Mouse (Mus musculus) C2C12 (cell line): ENCODE data around the gene Utp3. TPM values are rescaled to one million over a fixed set of nuclear protein-coding genes. Genes with fewer than 3 reads are reported as not detected.

ENCODE experiments used
- H3K27me3 ChIP-seq: one replicate; pipeline ENCODE4 v1.6.1; 2011; ENCODE audit not compliant: control insufficient read depth, insufficient read depth, insufficient read length
- H3K36me3 ChIP-seq: one replicate; pipeline ENCODE4 v1.6.1; 2011; ENCODE audit not compliant: control insufficient read depth, insufficient read depth
- H3K4me3 ChIP-seq: one replicate; pipeline ENCODE4 v1.5.1; 2011; ENCODE audit warnings: mild to moderate bottlenecking, control low read depth; ENCODE audit not compliant: poor library complexity, insufficient read depth, severe bottlenecking
- H3K79me2 ChIP-seq: one replicate; pipeline ENCODE4 v1.6.1; 2011; ENCODE audit not compliant: control insufficient read depth, insufficient read depth
- H3K79me3 ChIP-seq: one replicate; pipeline ENCODE4 v1.6.1; 2011; ENCODE audit warnings: low read depth, control low read depth
- H3ac ChIP-seq: one replicate; pipeline ENCODE3; 2011; ENCODE audit warnings: low read depth; ENCODE audit not compliant: control insufficient read depth, insufficient read length
- CEBPB ChIP-seq: IDR thresholded peaks from one replicate; pipeline ENCODE4 v1.6.1; 2011; ENCODE audit warnings: low read depth, mild to moderate bottlenecking, control low read depth, moderate library complexity
- CTCF ChIP-seq: IDR thresholded peaks from one replicate; pipeline ENCODE4 v1.5.1; 2011; ENCODE audit not compliant: control insufficient read depth, insufficient read depth, insufficient read length
- FOSL1 ChIP-seq: IDR thresholded peaks from one replicate; pipeline ENCODE4 v1.8.0; 2011; ENCODE audit warnings: mild to moderate bottlenecking, low read length; ENCODE audit not compliant: poor library complexity, insufficient read depth, severe bottlenecking
- MAX ChIP-seq: IDR thresholded peaks from one replicate; pipeline ENCODE4 v1.6.1; 2011; ENCODE audit warnings: mild to moderate bottlenecking, control low read depth
- MYOD1 ChIP-seq: IDR thresholded peaks from one replicate; pipeline ENCODE4 v1.6.1; 2011; ENCODE audit warnings: low read depth; ENCODE audit not compliant: control insufficient read depth, insufficient read length
- MYOG ChIP-seq: IDR thresholded peaks from one replicate; pipeline ENCODE4 v1.6.1; 2011; ENCODE audit not compliant: control insufficient read depth, insufficient read length; ENCODE audit errors: extremely low read depth
- USF1 ChIP-seq: IDR thresholded peaks from one replicate; pipeline ENCODE4 v1.6.1; 2011; ENCODE audit warnings: low read depth, mild to moderate bottlenecking, control low read depth, moderate library complexity
- polyA plus RNA-seq: library from polyadenylated mRNA; unstranded; fragments of >200 nt; fragmentation: generic; extraction: Trizol; gene quantifications from one replicate; pipeline ENCODE4 v1.2.1, GENCODE M21; 2012; ENCODE audit warnings: missing spikeins

The Utp3 gene
- polyA plus RNA-seq, 1 experiment: 43.7 TPM

DNA sequence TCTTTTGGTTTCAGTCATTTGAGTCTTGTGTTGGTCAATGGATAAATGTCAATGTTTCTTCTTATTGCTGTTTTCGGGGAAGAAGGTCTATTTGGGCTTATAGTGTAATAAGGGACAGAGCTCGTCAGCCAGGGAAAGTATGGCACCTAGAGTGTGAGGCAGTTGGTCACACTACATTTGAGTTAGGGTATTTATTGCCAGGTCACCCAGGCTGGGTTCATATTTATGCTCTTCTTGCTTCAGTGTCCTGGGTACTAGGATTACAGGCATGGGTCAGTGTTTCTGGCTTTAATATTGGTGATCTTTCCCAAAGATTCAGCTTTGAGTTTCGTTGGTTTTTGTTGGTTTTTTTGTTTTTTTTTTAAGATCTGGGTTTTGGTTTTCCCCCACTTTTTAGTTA lies 48.5 kb downstream of the Utp3 start:
- Histone ChIP-seq H3K79me3 (peaks cover 5% of the 10 kb centered on the region), H3K27me3 (no peaks in the 10 kb centered on the region), H3K36me3 (no peaks in the 10 kb centered on the region), H3ac (no peak overlapping the region), H3K4me3 (no peak overlapping the region), H3K79me2 (no peaks in the 10 kb centered on the region)
- no peak for TF ChIP-seq USF1

DNA sequence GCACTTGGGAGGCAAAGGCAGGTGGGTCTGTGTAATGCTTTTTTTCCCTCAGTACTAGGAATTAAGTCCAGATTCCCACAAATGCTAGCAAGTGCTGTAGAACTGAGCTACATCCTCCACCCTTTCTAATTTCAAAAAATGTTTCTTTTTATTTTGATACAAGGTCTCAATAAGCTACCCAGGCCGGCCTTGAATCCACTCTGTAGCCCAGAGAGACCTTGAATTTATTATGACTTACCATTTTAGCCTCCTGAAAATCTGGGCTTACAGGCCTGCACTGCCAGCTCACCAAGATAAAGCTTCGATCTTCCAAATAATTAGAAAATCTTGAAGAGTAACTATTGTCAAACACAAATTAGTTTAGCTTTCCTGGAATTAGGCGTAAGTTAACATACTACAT lies 49.8 kb downstream of the Utp3 start:
- Histone ChIP-seq H3K36me3 (no peaks in the 10 kb centered on the region), H3K27me3 (no peaks in the 10 kb centered on the region), H3K4me3 (no peak overlapping the region), H3K79me2 (no peaks in the 10 kb centered on the region), H3K79me3 (peaks cover 5% of the 10 kb centered on the region), H3ac (no peak overlapping the region)
- TF ChIP-seq CTCF (no peak), USF1 (no peak), MAX (no peak), MYOG (no peak), FOSL1 (no peak), MYOD1 (no peak)

DNA sequence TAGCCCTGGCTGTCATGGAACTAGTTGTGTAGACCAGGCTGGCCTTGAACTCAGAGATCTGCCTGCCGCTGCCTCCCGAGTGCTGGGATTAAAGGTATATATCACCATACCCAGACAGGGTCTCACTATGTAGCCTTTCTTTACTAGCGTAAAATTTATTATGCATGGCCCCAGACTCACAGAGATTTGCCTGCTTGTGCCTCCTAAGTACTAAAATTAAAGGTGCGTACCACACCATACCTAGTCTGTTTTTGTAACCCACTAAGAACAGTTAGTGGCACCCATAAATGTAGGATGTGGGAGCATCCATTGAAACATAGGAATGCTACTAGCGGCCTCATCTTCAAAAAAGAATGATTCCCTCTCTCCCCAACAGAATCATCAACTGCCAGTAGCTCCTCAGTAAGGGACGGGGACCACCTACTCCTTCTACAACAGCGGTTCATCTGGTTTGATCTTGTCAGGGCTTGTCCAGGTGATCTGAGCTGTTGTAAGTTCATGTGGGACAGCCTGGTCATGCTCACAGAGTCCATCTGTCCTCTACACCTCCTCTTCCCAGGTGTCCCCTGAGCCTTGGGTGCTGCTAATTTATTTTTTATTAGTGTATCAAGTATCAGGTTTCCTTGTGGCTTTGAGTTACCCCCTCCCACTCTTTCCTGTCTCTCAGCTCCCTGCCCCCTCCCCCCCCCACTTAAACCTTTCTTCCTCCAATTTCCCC lies 50.5 kb downstream of the Utp3 start:
- Histone ChIP-seq H3K79me3 (peaks cover 5% of the 10 kb centered on the region), H3K79me2 (no peaks in the 10 kb centered on the region), H3K27me3 (no peaks in the 10 kb centered on the region), H3K36me3 (no peaks in the 10 kb centered on the region), H3K4me3 (no peak overlapping the region), H3ac (no peak overlapping the region)
- TF ChIP-seq USF1: no peak
- no peak for TF ChIP-seq MYOD1
- no peak for TF ChIP-seq CEBPB
- no peak for TF ChIP-seq CTCF
- no peak for TF ChIP-seq MAX
- TF ChIP-seq FOSL1: no peak
- no peak for TF ChIP-seq MYOG

Other genes with a start within 250 kb of the Utp3 start
- not detected for gene Prol1, start 237.2 kb upstream of the Utp3 start, polyA plus RNA-seq
- gene Amtn, start 178.4 kb upstream of the Utp3 start, polyA plus RNA-seq: not detected
- gene Ambn, start 98.5 kb upstream of the Utp3 start, polyA plus RNA-seq: not detected
- not detected for gene Enam, start 66.5 kb upstream of the Utp3 start, polyA plus RNA-seq
- not detected for gene Jchain, start 26.6 kb upstream of the Utp3 start, polyA plus RNA-seq
- 3.5 TPM for gene Rufy3, start 10.6 kb downstream of the Utp3 start, polyA plus RNA-seq
- 30.2 TPM for gene Grsf1, start 121.7 kb downstream of the Utp3 start, polyA plus RNA-seq
- gene Mob1b, start 166.4 kb downstream of the Utp3 start, polyA plus RNA-seq: 5.5 TPM
- gene Dck, start 210.5 kb downstream of the Utp3 start, polyA plus RNA-seq: 14.1 TPM